Mouse (Mus musculus) liver, embryonic 15.5 days (tissue): ENCODE measurements at regions not wholly inside any gene's neighbourhood (a gene's known extent, or its start where the extent isn't known, plus 50 kb on each side); places are given as distances from the start of the nearest gene placed in this dataset.

Experiments
- ATAC-seq: fragments of 200-750 bp; cut with Nextera tagmentation; 2 replicates; pipeline ENCODE4 v1.8.0; 2017; ENCODE audit warnings: moderate number of reproducible peaks, mild to moderate bottlenecking, moderate library complexity; ENCODE audit not compliant: insufficient read depth
- H3K27ac ChIP-seq: fragments of 300-500 bp; sonication (generic); replicated peaks from 2 replicates; pipeline ENCODE4 v1.5.1; 2015; ENCODE audit warnings: mild to moderate bottlenecking, inconsistent platforms
- H3K27me3 ChIP-seq: fragments of 300-500 bp; sonication (generic); 2 replicates; pipeline ENCODE4 v1.6.1; 2015; ENCODE audit warnings: mild to moderate bottlenecking, inconsistent platforms
- H3K36me3 ChIP-seq: fragments of 300-500 bp; sonication (generic); replicated peaks from 2 replicates; pipeline ENCODE4 v1.6.1; 2015; ENCODE audit warnings: moderate library complexity, mild to moderate bottlenecking, inconsistent platforms
- H3K4me1 ChIP-seq: fragments of 300-500 bp; sonication (generic); replicated peaks from 2 replicates; pipeline ENCODE4 v1.6.1; 2015; ENCODE audit warnings: inconsistent platforms
- H3K4me2 ChIP-seq: fragments of 300-500 bp; sonication (generic); 2 replicates; pipeline ENCODE4 v1.6.1; 2015; ENCODE audit warnings: moderate library complexity, mild to moderate bottlenecking, inconsistent platforms
- H3K4me3 ChIP-seq: fragments of 300-500 bp; sonication (generic); replicated peaks from 2 replicates; pipeline ENCODE4 v1.5.1; 2015; ENCODE audit warnings: mild to moderate bottlenecking, inconsistent platforms
- H3K9ac ChIP-seq: fragments of 300-500 bp; sonication (generic); 2 replicates; pipeline ENCODE4 v1.6.1; 2015; ENCODE audit warnings: moderate library complexity, mild to moderate bottlenecking, inconsistent platforms
- H3K9me3 ChIP-seq: fragments of 300-500 bp; sonication (generic); replicated peaks from 2 replicates; pipeline ENCODE4 v1.6.1; 2016; ENCODE audit warnings: inconsistent platforms
- WGBS: fragments of 180-500 bp; shearing (Covaris S2); methylation state at CpG from one replicate; pipeline ENCODE4 v1.1.7; 2015; ENCODE audit warnings: mixed read lengths; ENCODE audit not compliant: insufficient replicate concordance; 5-methylcytosine and 5-hydroxymethylcytosine counted together

- no peak overlapping the region for H3K4me3 ChIP-seq
- 61% methylated on average over 5 of the region's 5 CpGs for WGBS
- H3K9me3 ChIP-seq: no peaks in the 10 kb centered on the region
- H3K4me1 ChIP-seq: no peaks in the 10 kb centered on the region
- no peaks in the 10 kb centered on the region for H3K36me3 ChIP-seq
- no peak overlapping the region for H3K9ac ChIP-seq
- no peaks in the 10 kb centered on the region for H3K27me3 ChIP-seq
- no peak for ATAC-seq
- H3K27ac ChIP-seq: no peak overlapping the region
- H3K4me2 ChIP-seq: no peak overlapping the region
Measured at GRCm38 (mm10) chr4:82234443-82234842, 471.1 kb downstream of the Nfib start.

DNA sequence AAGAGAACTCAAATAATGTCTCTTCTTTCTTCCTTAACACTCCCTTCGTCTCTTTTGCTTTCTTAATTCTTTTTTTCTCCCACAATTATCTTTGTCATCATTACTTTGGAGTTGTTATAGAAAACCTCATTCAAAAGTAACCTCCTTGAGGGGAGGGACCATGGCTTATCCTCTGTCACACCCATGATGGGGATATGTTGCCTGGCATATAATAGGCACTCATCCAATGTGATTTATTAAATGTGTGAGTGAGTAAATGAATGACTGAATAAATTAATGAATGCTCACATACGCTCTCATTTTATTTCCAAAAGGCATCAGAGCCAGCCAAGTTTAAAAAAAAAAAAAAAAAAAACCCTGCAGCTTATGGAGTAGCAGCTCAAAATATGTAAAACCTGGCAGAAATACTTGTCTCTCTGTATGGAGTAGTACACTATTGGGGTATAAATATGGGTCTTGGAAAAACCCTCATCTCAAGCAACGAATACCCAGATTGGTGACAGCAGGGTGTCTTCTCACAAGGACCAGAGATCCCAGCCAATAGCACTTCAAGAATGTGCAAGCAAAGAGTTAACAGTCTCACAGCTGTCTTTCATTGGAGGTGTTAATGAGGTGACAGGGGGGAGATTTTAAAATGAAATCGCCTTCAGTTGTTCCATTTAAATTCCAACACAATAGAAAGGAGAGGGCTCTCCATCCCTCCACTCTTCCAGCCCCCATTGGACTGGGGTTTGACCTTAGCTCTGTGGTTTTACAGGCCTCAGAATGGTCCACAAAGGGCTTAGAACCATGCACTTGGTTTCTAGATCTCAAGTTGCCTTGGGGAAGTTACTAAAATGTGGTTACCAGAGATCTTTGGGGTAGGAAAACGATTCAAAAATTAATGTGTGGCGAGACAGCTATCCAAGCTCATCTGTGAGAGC lies 479.1 kb downstream of the Nfib start:
- Histone ChIP-seq H3K27ac (no peak overlapping the region), H3K36me3 (no peaks in the 10 kb centered on the region), H3K4me2 (no peak overlapping the region), H3K9ac (no peak overlapping the region), H3K27me3 (no peaks in the 10 kb centered on the region), H3K4me3 (no peak overlapping the region), H3K4me1 (no peaks in the 10 kb centered on the region), H3K9me3 (no peaks in the 10 kb centered on the region)
- no peak for ATAC-seq
- 44% methylated on average over 6 of the region's 6 CpGs for WGBS

DNA sequence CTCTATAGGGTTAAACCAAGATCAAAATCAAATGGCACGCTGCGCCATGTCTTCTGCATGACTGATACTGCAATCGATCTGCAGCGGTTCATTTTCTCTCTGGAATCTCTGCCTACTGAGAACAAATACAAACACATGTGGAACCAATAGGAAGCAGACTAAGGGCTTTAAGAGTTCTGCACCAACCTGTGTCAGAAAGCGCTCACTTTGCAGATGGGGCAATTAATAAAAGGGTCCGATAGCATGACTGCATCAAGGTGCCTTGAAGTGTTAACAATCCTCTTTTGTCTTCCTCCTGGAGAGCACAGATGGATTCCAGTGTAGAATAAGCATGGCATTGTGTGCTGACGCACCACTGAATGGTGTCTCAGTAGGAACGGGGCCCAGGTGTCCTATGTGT lies 484.8 kb downstream of the Nfib start:
- Histone ChIP-seq H3K27ac (no peak overlapping the region), H3K27me3 (no peaks in the 10 kb centered on the region), H3K4me1 (no peaks in the 10 kb centered on the region), H3K4me2 (no peak overlapping the region), H3K9ac (no peak overlapping the region), H3K9me3 (no peaks in the 10 kb centered on the region), H3K4me3 (no peak overlapping the region), H3K36me3 (no peaks in the 10 kb centered on the region)
- WGBS: 80% methylated on average over 8 of the region's 8 CpGs
- ATAC-seq: no peak

- Histone ChIP-seq H3K36me3 (no peaks in the 10 kb centered on the region), H3K27ac (no peak overlapping the region), H3K9ac (no peak overlapping the region), H3K4me2 (no peak overlapping the region), H3K4me1 (no peaks in the 10 kb centered on the region), H3K27me3 (no peaks in the 10 kb centered on the region), H3K4me3 (no peak overlapping the region), H3K9me3 (no peaks in the 10 kb centered on the region)
- no peak for ATAC-seq
- 73% methylated on average over 7 of the region's 7 CpGs for WGBS
Measured at GRCm38 (mm10) chr4:82220120-82220714, 485.3 kb downstream of the Nfib start.

DNA sequence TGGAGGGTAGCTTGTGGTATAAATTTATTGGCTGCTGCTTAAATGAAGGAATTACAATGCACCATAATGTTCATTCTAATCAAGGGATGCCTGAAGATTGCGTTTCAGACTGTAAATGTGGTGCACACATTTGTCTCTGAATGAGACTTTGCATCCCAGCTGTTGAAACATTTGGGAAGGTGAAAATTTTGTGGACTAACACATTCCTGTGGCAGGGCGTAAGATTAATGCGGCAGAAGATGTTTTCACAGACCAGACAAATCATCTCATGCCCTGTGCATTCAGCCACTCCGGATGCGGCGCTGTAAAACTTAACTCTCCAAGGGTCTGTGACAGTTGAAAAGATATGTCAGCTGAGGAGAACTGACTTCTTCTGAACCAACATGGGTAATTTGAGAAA lies 486.9 kb downstream of the Nfib start:
- Histone ChIP-seq H3K4me1 (no peaks in the 10 kb centered on the region), H3K27me3 (no peaks in the 10 kb centered on the region), H3K4me2 (no peak overlapping the region), H3K4me3 (no peak overlapping the region), H3K27ac (no peak overlapping the region), H3K9me3 (no peaks in the 10 kb centered on the region), H3K9ac (no peak overlapping the region), H3K36me3 (no peaks in the 10 kb centered on the region)
- 79% methylated on average over 6 of the region's 6 CpGs for WGBS
- ATAC-seq: no peak

- H3K36me3 ChIP-seq: no peaks in the 10 kb centered on the region
- no peak overlapping the region for H3K27ac ChIP-seq
- H3K27me3 ChIP-seq: no peaks in the 10 kb centered on the region
- H3K4me3 ChIP-seq: no peak overlapping the region
- H3K9ac ChIP-seq: no peak overlapping the region
- H3K4me2 ChIP-seq: no peak overlapping the region
- no peaks in the 10 kb centered on the region for H3K9me3 ChIP-seq
- H3K4me1 ChIP-seq: no peaks in the 10 kb centered on the region
- ATAC-seq: no peak
- 70% methylated on average over 1 of the region's 1 CpGs for WGBS
Measured at GRCm38 (mm10) chr4:82207031-82207430, 498.5 kb downstream of the Nfib start.

DNA sequence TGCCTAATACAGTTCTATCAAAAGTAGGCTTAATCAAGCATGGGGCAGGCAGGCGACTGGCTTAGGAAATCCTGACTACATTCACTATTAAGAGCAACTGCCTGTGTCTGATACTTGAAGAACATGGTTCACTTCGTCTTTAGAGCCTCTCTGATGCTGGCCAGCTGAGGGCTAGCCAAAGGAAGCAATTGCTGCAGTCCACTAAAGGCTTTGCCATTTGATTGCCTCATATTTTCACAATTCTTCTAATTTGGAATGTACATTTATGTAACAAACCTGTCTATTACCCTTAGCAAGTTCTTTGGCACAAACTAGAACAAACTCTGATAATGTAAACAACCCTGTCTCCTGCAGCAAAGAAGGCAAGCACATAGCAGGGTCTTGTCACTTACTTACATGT lies 505.2 kb downstream of the Nfib start:
- no peak overlapping the region for H3K9ac ChIP-seq

GRCm38 (mm10) chr4:82199118-82199517 lies 506.4 kb downstream of the Nfib start:
- H3K36me3 ChIP-seq: no peaks in the 10 kb centered on the region
- no peaks in the 10 kb centered on the region for H3K9me3 ChIP-seq
- H3K4me2 ChIP-seq: no peak overlapping the region
- no peak overlapping the region for H3K9ac ChIP-seq
- H3K4me3 ChIP-seq: no peak overlapping the region
- H3K4me1 ChIP-seq: no peaks in the 10 kb centered on the region
- H3K27me3 ChIP-seq: no peaks in the 10 kb centered on the region
- no peak overlapping the region for H3K27ac ChIP-seq
- ATAC-seq: no peak

More for the DNA sequence above, 505.2 kb downstream of the Nfib start:
- H3K27me3 ChIP-seq: no peaks in the 10 kb centered on the region
- H3K4me1 ChIP-seq: no peaks in the 10 kb centered on the region
- H3K9me3 ChIP-seq: no peaks in the 10 kb centered on the region
- WGBS: 32% methylated on average over 2 of the region's 2 CpGs
- no peak overlapping the region for H3K4me2 ChIP-seq
- H3K36me3 ChIP-seq: no peaks in the 10 kb centered on the region
- H3K27ac ChIP-seq: no peak overlapping the region
- ATAC-seq: no peak
- H3K4me3 ChIP-seq: no peak overlapping the region

DNA sequence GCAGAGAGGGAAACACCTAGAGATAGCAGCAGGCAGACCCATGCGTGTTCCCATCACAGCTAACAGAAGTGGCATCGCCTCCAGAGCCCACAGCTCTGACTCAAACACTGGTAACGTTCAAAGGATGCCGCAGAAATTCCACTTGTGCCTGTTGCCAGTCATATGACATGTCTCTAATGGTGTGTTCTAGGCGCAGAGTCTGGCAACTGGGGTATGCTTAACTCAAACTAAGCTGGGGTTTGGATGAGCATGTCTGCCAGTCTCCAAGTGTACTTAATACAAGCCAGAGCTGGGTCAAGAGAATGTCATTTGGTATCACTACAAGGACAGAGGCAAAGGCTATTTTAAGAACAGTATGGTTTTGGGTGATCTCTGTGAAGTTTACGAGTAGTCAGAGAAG lies 507.9 kb downstream of the Nfib start:
- no peak for ATAC-seq
- no peak overlapping the region for H3K9ac ChIP-seq
- no peak overlapping the region for H3K4me3 ChIP-seq
- no peak overlapping the region for H3K4me2 ChIP-seq
- H3K36me3 ChIP-seq: no peaks in the 10 kb centered on the region
- WGBS: 41% methylated on average over 6 of the region's 6 CpGs
- H3K4me1 ChIP-seq: no peaks in the 10 kb centered on the region
- H3K27me3 ChIP-seq: no peaks in the 10 kb centered on the region
- no peaks in the 10 kb centered on the region for H3K9me3 ChIP-seq
- no peak overlapping the region for H3K27ac ChIP-seq

DNA sequence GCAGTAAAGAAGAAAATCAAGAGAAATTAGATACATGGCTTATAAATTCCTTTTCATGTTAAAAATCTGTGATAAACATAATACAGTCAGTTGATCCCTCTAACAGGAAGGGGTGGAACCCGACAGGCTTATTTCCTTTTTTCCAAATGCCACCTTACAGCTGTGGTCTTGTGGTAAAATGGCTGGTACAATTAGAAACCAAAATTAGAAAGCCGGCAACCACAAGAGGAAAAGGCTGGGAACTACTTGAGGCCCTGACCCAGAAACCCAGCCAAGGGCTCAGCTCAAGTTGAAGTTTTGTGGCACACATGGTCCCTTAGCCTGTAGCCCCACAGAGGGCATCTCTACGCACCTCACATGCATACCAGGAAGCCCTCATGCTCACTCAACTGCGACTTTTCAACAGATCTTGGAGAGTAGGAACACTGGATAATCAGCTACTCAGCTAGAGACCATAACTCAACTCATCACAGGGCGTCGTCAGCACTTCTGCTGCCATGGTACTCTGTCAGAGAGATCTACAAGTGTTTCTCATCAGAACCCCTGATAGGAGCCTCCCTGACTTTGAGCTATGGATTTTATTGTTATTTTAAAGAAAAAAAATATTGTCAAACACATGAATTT lies 509.4 kb downstream of the Nfib start:
- no peak for ATAC-seq
- Histone ChIP-seq H3K9me3 (no peaks in the 10 kb centered on the region), H3K36me3 (no peaks in the 10 kb centered on the region), H3K4me2 (no peak overlapping the region), H3K4me3 (no peak overlapping the region), H3K9ac (no peak overlapping the region), H3K27me3 (no peaks in the 10 kb centered on the region), H3K4me1 (no peaks in the 10 kb centered on the region), H3K27ac (no peak overlapping the region)
- 22% methylated on average over 6 of the region's 6 CpGs for WGBS

DNA sequence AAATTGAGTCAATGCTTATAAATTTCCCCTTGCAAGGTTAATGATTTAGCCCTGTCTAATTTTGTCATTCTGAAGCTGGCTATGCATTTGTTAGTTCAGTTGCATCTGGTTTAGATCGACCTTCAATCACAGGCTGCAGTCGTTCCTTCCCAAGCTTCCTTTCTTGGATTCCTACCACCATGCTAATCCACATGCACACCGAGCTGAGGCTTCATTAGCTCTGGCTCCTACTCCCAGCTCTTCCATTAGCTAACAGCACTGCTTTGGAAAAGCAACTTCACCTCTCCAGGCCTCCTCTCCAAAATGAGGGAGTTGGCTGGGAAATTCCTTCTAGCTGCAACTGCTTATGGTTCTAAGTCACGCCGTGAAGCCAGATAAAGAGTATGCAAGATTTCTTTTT lies 511.6 kb downstream of the Nfib start:
- Histone ChIP-seq H3K9me3 (no peaks in the 10 kb centered on the region), H3K4me1 (no peaks in the 10 kb centered on the region), H3K27me3 (no peaks in the 10 kb centered on the region), H3K27ac (no peak overlapping the region), H3K4me3 (no peak overlapping the region), H3K4me2 (no peak overlapping the region), H3K9ac (no peak overlapping the region), H3K36me3 (no peaks in the 10 kb centered on the region)
- ATAC-seq: no peak
- 68% methylated on average over 5 of the region's 5 CpGs for WGBS
